Mouse (Mus musculus): Measurements from ENCODE around the gene Angptl2. TPM values are rescaled to one million over a fixed set of nuclear protein-coding genes. Genes with fewer than 3 reads are reported as not detected.

The Angptl2 gene
- total and polyA plus RNA-seq, 2 experiments from 2014 or later: 9.8 to 16.8 TPM

DNA sequence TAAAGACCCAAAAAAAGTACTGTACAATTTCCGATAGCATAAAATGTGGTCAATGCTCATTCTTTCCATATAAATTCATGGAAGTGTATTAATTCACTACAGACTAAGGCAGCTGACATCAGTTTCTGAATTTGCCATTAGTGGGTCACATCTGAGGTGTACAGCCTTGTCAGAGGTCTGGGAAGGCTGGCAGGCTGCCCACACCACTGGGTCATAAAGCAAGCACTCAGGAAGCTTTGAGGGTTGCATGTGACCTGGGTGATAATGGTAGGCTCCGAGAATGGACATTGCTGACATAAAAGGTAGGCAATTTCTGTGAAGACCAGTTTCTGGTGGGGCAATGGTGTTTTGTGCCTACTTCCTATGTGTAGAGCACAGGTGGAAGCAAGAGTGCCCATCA is 28.0 kb upstream of the Angptl2 start:
- no peak overlapping the region for H3K9ac ChIP-seq (replicated peaks; ENCODE audit: low read length, poor library complexity, severe bottlenecking)
- no peaks in the 10 kb centered on the region for H3K36me3 ChIP-seq (ENCODE audit: insufficient read depth, low read length)
- WGBS: 91% methylated on average over 2 of the region's 2 CpGs
- no peaks in the 10 kb centered on the region for H3K27me3 ChIP-seq (ENCODE audit: insufficient read depth, low read length)
- TF ChIP-seq CTCF (IDR thresholded peaks at IDR 0.05): no peak
- DNase-seq (ENCODE audit: low spot score) (no peak), ATAC-seq (ENCODE audit: low FRiP score) (no peak)
- no peak overlapping the region for H3K4me3 ChIP-seq (ENCODE audit: low read depth, low read length)
- no peaks in the 10 kb centered on the region for H3K9me3 ChIP-seq (ENCODE audit: low read length)
- no peak overlapping the region for H3K4me2 ChIP-seq (ENCODE audit: low read depth, low read length, poor library complexity, severe bottlenecking)
- no peak overlapping the region for H3K27ac ChIP-seq (ENCODE audit: low read depth, low read length)
- H3K4me1 ChIP-seq (ENCODE audit: insufficient read depth, low read length): no peaks in the 10 kb centered on the region; the same call in 1 of the 2 replicates

DNA sequence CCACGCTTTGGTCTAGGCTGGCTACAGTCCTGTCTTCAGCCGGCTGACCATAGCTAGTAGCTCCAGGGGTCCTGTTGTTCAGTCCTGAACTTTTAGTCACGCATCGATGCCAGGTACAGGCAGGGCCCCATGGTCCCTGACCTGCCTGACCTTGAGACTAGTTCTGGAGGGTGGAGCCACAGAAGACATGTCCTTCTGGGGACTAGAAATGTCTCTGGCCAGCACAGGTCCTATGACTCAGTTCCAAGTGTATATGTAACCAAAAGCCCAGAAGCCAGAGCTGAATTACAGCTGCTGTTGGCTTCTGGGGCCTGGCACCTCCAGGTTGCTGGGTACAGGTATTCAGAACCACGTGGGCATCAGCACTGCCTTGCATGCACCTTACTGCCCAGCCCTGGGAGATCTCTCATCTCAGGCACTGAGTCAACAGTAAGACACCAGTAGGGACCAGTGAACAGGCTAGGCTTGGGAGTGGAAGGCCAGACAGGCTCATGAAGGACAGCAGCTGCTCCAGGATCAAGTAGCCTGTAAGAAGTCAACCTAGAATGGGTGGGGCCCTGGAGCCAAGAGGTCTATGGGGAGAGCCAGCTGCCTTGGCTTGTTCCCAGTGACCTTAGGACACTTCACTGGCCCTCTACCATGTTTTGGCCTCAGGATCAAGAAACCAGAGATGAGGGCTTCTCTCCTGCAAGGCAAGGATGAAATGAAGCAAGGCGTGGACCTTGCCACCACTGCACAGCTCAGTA is 26.8 kb upstream of the Angptl2 start:
- H3K27me3 ChIP-seq (ENCODE audit: insufficient read depth, low read length): no peaks in the 10 kb centered on the region
- no peaks in the 10 kb centered on the region for H3K9me3 ChIP-seq (ENCODE audit: low read length)
- no peak overlapping the region for H3K4me3 ChIP-seq (ENCODE audit: low read depth, low read length)
- WGBS: 72% methylated on average over 6 of the region's 6 CpGs
- TF ChIP-seq CTCF (IDR thresholded peaks at IDR 0.05): no peak
- H3K9ac ChIP-seq (replicated peaks; ENCODE audit: low read length, poor library complexity, severe bottlenecking): no peak overlapping the region
- no peaks in the 10 kb centered on the region for H3K36me3 ChIP-seq (ENCODE audit: insufficient read depth, low read length)
- H3K27ac ChIP-seq (ENCODE audit: low read depth, low read length): no peak overlapping the region
- no peaks in the 10 kb centered on the region; the same call in 1 of the 2 replicates for H3K4me1 ChIP-seq (ENCODE audit: insufficient read depth, low read length)
- no peak for ATAC-seq (ENCODE audit: low FRiP score)
- DNase-seq (ENCODE audit: low spot score): no peak
- H3K4me2 ChIP-seq (ENCODE audit: low read depth, low read length, poor library complexity, severe bottlenecking): no peak overlapping the region

DNA sequence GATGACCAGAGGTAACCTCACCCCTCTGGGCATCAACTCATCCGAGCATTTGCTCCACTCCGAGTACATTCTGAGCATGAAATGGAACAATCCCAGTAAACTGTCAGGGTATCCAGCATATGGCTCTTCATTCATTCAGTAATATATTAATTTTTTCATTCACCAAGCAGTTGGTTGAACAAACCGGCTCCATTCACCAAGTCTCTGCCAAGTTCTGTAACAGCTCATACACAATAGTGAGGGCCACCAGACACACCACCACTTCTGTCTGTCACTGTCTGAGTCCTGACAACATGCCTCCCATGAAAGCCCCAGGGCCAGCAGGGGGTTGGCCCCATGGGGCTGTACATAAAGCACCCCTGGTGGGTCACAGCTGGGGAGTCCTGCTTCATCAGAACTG is 25.9 kb upstream of the Angptl2 start:
- H3K36me3 ChIP-seq (ENCODE audit: insufficient read depth, low read length): no peaks in the 10 kb centered on the region
- no peak for TF ChIP-seq CTCF (IDR thresholded peaks at IDR 0.05)
- no peak overlapping the region for H3K9ac ChIP-seq (replicated peaks; ENCODE audit: low read length, poor library complexity, severe bottlenecking)
- DNase-seq (ENCODE audit: low spot score): no peak
- WGBS: 67% methylated on average over 3 of the region's 3 CpGs
- no peak overlapping the region for H3K27ac ChIP-seq (ENCODE audit: low read depth, low read length)
- H3K27me3 ChIP-seq (ENCODE audit: insufficient read depth, low read length): no peaks in the 10 kb centered on the region
- H3K4me3 ChIP-seq (ENCODE audit: low read depth, low read length): no peak overlapping the region
- no peaks in the 10 kb centered on the region for H3K9me3 ChIP-seq (ENCODE audit: low read length)
- no peaks in the 10 kb centered on the region; the same call in 1 of the 2 replicates for H3K4me1 ChIP-seq (ENCODE audit: insufficient read depth, low read length)
- no peak for ATAC-seq (ENCODE audit: low FRiP score)
- H3K4me2 ChIP-seq (ENCODE audit: low read depth, low read length, poor library complexity, severe bottlenecking): no peak overlapping the region

DNA sequence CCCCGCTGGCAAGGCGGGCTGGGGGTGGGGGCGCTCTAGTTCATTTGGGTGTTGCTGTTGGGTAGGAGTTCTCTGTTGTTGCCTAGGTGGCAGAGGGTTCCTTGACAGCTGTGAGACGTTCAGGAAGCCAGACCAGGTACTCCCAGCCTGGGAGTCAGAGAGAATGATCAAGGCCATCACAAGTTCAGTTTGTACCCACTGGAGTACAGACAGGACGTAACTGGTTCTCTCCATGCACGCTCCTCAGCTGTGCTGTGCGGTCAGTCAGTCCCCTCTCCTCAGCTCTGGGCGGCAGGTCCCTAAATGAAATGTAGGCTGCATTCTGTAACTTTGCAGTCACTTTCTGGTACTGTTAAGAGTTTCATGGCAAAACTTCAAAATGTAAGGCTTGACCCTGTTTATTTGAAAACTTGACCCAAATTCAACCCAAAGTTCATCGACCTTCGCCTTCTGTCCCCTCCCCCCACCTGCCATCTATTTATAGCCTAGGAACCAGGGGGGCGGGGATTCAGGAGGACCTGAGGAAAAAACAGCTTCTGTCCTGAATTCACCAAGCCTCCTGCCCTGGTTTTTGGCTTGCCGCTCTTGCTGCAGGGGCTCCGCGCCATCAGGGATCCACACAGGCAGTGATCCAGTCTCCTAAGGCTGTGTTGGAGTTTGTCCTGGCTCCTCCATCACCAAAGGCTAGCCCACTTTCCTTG is 15.4 kb upstream of the Angptl2 start:
- DNase-seq (ENCODE audit: low spot score) (no peak), ATAC-seq (ENCODE audit: low FRiP score) (no peak)
- Histone ChIP-seq H3K4me1 (ENCODE audit: insufficient read depth, low read length) (0 out of 2 replicates have a peak, but pooled peaks cover 8% of the 10 kb centered on the region), H3K4me2 (ENCODE audit: low read depth, low read length, poor library complexity, severe bottlenecking) (no peak overlapping the region), H3K27me3 (ENCODE audit: insufficient read depth, low read length) (no peaks in the 10 kb centered on the region), H3K27ac (ENCODE audit: low read depth, low read length) (no peak overlapping the region), H3K9ac (replicated peaks; ENCODE audit: low read length, poor library complexity, severe bottlenecking) (no peak overlapping the region), H3K4me3 (ENCODE audit: low read depth, low read length) (no peak overlapping the region), H3K9me3 (ENCODE audit: low read length) (no peaks in the 10 kb centered on the region), H3K36me3 (ENCODE audit: insufficient read depth, low read length) (no peaks in the 10 kb centered on the region)
- TF ChIP-seq CTCF (IDR thresholded peaks at IDR 0.05): no peak
- WGBS: 79% methylated on average over 14 of the region's 14 CpGs

DNA sequence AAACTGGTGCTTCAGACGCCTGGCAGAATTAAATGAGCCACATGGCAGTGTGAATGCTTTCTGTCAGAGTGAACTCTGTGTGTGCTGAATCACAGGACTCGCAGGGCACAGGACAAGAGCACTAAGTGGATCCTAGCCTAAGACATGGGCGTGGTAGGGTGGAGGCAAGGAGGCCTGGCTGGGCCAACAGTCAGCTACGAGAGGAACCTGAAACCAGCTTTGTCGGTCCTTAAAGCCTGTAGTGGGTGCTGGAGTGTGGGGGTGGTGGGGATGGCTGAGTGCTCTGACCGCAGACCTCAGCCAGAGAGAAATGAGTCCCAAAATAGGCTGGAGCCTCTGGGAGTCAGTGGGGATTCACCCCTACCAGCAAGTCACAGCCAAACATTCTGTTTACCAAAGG is 12.6 kb upstream of the Angptl2 start:
- Histone ChIP-seq H3K4me2 (ENCODE audit: low read depth, low read length, poor library complexity, severe bottlenecking) (no peak overlapping the region), H3K9me3 (ENCODE audit: low read length) (no peaks in the 10 kb centered on the region), H3K36me3 (ENCODE audit: insufficient read depth, low read length) (no peaks in the 10 kb centered on the region), H3K4me1 (ENCODE audit: insufficient read depth, low read length) (peaks cover 12% of the 10 kb centered on the region; the same call in 1 of the 2 replicates), H3K27me3 (ENCODE audit: insufficient read depth, low read length) (no peaks in the 10 kb centered on the region), H3K9ac (replicated peaks; ENCODE audit: low read length, poor library complexity, severe bottlenecking) (0 out of 2 replicates have a peak overlapping the region, but pooled peaks have one; percentile 13), H3K27ac (ENCODE audit: low read depth, low read length) (peak overlapping the region; percentile 38; the same call in 1 of the 2 replicates), H3K4me3 (ENCODE audit: low read depth, low read length) (no peak overlapping the region)
- WGBS: 51% methylated on average over 6 of the region's 6 CpGs
- ATAC-seq (ENCODE audit: low FRiP score) (no peak), DNase-seq (ENCODE audit: low spot score) (no peak)
- no peak for TF ChIP-seq CTCF (IDR thresholded peaks at IDR 0.05)

DNA sequence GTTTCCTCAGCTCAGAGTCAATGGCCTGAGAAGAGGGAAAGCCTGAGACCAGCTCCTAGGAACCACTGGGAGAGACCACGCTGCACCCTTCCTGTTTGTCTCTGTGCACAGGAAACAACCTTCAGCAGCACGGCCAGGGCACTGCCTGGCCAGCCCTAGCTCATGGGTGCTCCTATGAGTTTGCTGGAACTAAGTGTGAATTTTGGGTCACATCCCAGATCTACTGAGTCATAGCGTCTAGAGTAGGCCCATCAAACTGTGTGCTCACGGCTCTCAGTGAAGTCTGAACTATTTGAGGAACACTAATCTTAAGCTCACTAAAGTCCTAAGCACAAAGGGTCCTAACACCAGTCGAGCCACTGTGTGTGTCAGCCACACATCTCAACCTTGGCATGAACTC is 10.9 kb upstream of the Angptl2 start:
- ATAC-seq (ENCODE audit: low FRiP score): no peak
- no peaks in the 10 kb centered on the region for H3K9me3 ChIP-seq (ENCODE audit: low read length)
- no peak overlapping the region for H3K27ac ChIP-seq (ENCODE audit: low read depth, low read length)
- 81% methylated on average over 5 of the region's 5 CpGs for WGBS
- no peak overlapping the region for H3K4me2 ChIP-seq (ENCODE audit: low read depth, low read length, poor library complexity, severe bottlenecking)
- no peak overlapping the region for H3K4me3 ChIP-seq (ENCODE audit: low read depth, low read length)
- H3K9ac ChIP-seq (replicated peaks; ENCODE audit: low read length, poor library complexity, severe bottlenecking): no peak overlapping the region
- TF ChIP-seq CTCF (IDR thresholded peaks at IDR 0.05): no peak
- H3K27me3 ChIP-seq (ENCODE audit: insufficient read depth, low read length): no peaks in the 10 kb centered on the region
- H3K4me1 ChIP-seq (ENCODE audit: insufficient read depth, low read length): peaks cover 12% of the 10 kb centered on the region; the same call in 1 of the 2 replicates
- DNase-seq (ENCODE audit: low spot score): no peak
- H3K36me3 ChIP-seq (ENCODE audit: insufficient read depth, low read length): no peaks in the 10 kb centered on the region
